Mouse (Mus musculus) hematopoietic stem cell, adult 5-6 weeks (primary cell): ENCODE measurements around the gene Eapp. TPM values are rescaled to one million over a fixed set of nuclear protein-coding genes. Genes with fewer than 3 reads are reported as not detected.
"Not testable (repeated sequence)": the region's sequence is repeated elsewhere in the genome, so short reads cannot be mapped to it uniquely, and the experiment has no call there.

Source experiments
- ATAC-seq, 2 experiments: fragments of 125-278 bp in 1 of 2; replicated peaks in 1 of 2; 2 replicates each; pipeline ENCODE4 v1.8.0; 2016 to 2017; ENCODE audit warnings: inconsistent platforms in 2 of 2, mild to moderate bottlenecking in 2 of 2, moderate number of reproducible peaks in 2 of 2, low read depth in 1 of 2, moderate TSS enrichment in 1 of 2; ENCODE audit not compliant: low FRiP score in 2 of 2, poor library complexity in 2 of 2, severe bottlenecking in 2 of 2, insufficient read depth in 1 of 2, low TSS enrichment in 1 of 2
- total RNA-seq: library from RNA; stranded (forward); fragments of 172-1452, 232-1000 nt; gene quantifications from 2 replicates; pipeline ENCODE4 v1.2.3, GENCODE M21; 2017

Eapp gene
- total RNA-seq, 1 experiment from 2014 or later, result 116 TPM

DNA sequence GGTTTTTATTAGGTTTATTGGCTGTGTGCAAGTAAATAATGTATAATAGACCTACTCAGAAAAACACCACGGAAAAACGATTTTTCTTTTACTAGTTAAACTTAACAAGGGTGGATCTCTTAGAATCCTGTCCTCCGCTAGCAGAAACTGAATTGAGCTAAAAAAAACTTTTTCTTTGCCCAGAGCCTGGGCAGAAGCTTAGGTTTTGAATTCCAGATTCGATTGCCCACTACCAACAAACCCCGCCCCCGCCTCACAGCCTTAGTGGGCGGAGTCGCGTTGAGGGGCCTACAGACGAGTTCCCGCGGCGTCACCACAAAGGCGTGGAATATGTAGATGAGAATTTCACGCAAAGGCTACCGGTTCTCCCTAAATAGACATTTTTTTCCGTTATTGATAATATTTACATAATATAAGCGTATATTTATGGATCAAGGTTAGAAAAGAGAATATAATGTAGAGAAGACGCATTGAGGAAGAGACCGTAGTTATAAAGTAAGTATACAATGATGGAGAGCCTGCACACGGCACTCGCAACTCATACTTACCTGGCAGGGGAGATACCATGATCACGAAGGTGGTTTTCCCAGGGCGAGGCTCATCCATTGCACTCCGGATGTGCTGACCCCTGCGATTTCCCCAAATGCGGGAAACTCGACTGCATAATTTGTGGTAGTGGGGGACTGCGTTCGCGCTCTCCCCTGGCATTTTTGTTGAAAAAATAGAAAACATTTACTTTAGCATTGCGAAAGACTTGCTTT lies 725 bp upstream of the Eapp start:
- ATAC-seq, result peak; percentile 70 to 75

DNA sequence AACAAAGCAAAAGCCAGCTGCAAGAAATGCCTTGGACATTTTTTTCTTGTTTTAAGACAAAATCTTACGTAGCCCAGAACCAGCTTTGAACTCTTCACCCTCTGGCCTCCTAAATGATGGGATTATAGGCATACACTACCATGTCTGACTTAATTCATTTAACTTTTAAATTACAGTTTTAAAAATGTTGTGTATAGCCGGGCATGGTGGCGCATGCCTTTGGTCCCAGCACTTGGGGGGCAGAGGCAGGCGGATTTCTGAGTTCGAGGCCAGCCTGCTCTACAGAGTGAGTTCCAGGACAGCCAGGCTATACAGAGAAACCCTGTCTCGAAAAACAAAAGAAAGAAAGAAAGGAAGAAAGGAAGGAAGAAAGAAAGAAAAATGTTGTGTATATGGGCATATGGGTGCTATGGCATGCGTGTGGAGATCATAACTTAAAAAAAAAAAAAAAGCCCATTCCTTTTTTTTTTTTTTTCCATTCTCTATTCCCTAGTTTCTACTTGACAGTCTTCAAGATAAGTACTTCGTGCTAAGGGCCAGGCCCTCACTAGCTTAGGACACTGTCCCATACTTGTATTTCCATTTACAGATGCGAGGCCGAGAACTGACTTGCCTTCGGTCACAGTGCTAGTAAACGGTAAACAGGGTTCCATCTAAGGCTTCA lies 718 bp downstream of the Eapp start:
- ATAC-seq, result no peak

DNA sequence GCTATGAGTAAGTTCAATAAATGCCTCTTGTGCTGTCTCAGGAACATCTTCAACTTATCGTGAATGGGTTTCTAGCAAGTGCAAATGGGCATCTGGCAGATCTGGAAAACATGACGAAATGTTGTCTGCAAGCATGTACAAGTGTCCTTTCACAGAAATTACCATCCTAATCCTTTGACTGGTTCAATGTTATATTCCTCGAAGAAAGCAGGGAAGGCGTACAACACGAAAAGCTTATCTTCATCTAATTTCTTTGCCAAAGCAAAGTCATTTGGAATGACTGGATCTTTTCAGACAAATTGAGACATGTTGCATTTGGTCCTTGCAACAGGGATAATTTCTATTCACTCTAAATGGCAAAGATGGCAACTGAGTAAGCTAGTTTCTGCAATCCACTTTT lies 6.6 kb downstream of the Eapp start:
- no peak for ATAC-seq

DNA sequence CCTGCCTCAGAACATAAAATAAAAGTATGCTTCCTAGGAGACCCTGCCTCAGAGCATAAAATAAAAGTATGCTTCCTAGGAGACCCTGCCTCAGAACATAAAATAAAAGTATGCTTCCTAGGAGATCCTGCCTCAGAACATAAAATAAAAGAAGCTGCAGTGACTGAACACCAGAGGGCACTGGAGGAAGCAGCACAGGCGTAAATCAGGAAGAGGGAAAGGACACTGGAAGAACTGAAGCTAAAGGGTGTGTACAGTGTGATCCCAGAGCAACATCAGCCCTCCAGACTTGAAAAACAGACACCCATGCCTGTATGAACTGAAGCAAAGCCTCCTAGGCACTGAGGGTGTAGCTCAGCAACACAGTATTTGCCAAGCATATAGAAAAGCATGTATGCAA lies 12.5 kb downstream of the Eapp start:
- no peak for ATAC-seq

DNA sequence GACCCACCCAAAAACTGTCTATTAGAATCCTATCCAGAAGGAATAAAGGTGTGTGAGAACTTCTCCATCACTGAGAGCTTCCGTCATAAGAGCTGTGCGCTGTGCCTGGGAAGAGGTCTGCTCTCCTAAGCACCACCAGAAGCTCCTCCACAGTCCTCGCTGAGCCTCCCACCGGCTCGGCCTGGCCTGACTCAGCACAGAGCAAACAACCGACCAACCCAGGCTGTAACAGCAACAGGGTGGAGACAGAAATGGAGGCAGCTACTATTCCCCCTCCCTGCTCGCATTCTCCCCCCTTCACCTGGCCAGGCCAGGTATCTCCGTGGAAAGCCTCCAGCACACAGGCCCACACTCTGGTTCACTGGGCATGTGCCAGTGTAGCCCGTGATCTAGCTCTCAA lies 19.0 kb downstream of the Eapp start:
- no peak for ATAC-seq

DNA sequence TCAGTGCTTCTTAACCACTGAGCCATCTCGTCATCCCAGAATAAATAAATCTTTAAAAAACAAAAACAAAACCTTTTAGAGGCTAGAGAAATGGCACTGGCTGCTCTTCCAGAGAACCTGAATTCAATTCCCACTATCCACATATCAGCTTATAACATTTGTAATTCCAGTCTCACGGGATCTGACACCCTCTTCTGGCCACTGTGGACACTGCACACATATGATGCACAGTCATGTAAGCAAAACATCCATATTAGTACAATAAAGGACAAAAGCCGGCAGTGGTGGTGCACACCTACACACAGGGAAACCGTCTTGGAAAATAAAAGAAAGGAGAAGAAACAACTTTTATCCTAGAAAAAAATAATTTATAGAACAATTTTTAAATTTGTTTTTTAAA lies 20.3 kb downstream of the Eapp start:
- ATAC-seq, result no peak

DNA sequence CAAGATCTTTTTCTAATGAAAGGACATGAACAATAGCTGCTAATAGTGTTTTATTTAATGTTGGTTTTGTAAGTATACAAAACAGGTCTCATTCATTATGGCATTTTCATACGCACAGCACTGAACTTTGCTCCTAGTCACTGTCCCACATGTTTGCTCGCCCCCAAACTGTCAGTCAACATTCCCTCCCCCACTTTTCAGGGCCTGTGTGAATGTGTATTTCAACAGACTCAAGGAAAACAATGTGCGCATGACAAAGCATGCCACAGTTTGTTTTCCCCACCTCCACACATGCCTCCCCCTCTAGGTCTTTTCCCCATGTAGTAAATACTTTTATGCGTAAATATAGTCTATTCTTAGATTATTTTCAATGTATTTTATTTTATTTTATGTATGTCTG lies 24.4 kb downstream of the Eapp start:
- ATAC-seq, result no peak

DNA sequence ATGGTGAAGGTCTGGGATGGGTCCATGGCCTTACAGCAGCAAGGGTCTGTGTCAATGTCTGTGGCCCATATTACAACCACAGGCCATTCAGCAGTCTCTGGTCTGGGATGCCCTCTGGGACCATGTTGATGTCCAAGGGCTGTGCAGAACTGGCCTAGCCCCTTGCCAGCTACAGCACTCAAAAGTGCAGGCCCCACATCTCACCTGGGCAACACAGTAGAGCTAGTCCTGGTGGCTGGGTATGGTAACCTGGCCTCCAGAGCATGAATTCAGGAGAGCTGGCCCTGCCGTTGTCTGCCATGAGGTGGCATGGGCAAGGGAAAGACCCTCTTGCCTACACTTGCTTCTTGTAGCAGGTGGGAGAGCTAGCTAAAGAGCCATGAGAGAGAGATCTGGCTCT lies 27.6 kb downstream of the Eapp start:
- ATAC-seq, result no peak

DNA sequence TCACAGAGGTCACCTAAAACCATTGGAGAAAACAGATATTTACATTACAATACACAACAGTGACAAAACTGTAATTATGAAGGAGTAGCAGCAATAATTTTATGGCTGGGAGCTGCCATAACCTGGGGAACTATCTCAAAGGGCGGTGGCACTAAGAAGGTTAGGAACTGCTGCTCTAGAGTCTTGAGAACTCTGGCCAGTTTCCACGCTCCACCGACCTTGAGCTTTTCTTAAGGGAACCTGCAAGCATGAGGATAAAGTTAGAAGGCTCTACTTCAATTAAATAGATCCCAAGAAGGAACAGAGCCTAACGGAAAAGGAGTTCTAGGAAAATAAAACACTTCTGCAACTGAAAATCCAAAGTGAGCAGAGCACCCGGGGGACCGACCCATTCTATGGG lies 30.2 kb downstream of the Eapp start:
- no peak for ATAC-seq

DNA sequence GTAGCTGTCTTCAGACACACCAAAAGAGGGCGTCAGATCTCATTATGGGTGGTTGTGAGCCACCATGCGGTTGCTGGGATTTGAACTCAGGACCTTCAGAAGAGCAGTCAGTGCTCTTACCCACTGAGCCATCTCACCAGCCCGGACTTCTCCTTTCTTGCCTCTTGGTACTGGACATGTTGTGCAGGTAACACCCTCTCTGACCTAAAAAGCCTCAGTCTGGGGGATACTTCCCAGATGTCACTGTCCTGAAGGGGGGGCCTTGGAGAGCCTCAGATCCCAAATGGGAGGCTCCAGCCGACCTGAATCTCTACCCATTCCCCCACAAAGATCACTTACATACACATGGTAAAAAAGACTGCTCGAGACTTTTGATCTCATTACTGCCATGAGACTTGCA lies 34.2 kb downstream of the Eapp start:
- ATAC-seq, result not testable (repeated sequence)

DNA sequence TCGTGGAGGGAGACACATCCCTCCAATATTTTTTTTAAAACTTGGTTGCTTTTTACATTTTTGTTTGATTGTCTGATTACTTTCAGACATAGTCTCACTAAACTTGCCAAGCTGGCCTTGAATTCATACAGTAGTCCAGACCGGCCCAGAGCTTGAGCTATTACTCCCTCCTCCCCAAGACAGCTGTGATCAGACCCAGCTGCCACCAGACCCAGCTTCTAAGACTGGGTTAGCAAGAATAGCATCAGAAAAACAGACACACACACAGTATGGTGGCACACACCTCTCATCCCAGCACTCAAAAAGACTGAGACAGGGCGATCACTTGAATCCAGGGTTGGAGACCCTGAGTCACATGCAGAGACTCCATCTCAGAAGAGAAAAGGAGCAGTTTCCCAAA lies 35.8 kb downstream of the Eapp start:
- ATAC-seq, result no peak

DNA sequence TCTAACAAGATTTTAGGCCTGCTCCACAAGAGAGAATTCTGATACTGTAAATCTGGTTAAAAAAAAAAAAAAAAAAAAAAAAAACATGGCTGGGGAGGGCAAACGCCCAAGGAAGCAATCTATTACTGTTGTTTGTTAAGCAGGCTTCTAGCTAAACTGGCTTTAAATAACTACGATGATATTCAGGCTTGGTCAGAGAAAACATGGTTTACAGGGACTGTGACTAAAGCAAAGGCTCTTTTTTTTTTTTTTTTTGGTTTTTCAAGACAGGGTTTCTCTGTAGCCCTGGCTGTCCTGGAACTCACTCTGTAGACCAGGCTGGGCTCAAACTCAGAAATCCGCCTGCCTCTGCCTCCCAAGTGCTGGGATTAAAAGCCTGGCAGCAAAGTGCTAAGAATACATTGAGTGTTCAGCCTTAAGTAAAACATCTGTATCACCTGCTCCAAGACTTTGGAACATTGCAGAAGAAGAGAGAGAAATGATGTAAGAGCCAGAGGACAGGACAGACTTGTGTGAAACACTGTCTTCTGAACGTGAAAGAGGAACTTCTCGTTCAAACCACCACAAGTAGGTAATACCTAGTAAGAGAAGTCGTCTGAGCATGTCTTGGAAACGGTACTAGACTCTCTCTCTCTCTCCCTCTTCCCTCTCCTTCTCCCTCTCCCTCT lies 37.1 kb downstream of the Eapp start:
- ATAC-seq, result no peak

DNA sequence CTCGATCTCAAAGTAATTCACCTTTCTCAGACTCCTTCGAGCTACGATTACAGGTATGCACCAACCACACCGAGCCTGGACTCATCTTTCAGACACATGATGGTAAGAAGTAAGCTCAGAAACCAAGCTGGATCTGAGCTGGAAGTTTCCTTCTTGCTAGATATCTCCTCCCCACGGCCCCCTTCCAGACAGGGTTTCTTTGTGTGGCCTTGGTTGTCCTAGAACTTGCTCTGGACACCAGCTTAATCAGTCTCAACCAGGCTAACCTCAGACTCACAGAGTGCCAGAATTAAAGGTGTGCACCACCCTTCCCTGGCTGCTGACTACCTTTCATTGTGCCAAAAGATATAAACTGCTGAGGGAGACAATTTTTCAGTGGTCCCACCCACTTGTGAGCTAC lies 37.7 kb downstream of the Eapp start:
- ATAC-seq, result no peak

DNA sequence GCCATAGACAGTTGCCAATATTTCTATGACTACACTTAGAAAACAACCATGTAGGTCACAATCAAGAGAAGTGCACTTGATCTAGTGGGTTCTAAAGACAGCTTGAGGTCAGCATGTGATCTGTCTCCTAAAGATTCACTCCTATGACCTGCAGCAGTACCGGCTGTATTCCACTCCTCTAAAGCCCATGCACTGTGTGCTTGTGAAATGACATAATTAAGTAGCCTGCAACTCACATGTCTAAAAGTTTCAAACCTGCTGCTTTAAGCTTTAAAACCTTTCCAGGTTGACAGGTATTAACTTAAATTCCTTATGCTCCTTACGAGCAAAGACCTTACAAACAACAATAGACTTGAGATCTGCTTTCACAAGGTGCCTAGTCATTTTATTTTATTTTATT lies 38.5 kb downstream of the Eapp start:
- no peak for ATAC-seq

DNA sequence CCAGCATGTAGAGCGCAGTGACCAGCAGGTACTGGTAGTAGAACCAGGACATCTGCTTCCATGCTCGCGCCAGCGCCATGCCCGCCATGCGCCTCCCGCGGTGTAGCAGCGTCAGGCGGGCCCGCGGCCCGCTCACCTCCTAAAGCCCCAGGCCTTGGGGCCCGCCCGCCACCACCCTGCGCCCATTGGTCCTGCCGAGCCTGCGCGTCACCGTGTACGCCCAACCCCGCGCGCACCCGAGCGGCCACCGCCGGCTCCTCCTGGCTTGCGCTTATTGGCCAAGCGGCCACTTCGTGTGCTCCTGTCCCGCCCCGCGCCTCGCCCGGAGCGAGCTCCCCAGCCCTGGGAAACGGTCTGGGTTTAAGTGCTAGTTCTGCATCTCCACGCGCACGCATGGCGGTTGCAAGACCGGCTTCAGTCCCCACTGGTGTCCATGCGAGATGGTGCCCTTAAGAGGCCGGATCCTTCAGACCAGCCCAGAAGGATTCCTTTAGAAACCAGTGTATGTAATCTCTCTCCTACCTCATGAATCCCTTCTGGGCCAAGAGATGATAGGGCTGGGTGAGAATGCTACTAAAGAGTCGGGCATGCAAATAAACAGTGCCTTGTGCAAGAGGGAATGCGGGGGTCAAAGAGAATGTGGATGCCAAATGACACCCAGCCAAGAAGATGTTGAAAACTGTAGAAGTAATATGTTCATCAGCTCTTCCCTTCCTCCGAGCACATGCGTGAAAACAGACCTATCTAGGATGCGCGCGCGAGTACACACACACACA lies 39.1 kb downstream of the Eapp start, which contains the start of gene Sptssa:
Gene Sptssa, minus strand, starts transcription at position 178 of the 776 bp plus-strand sequence.
- peak; percentile 84 to 93 for ATAC-seq

DNA sequence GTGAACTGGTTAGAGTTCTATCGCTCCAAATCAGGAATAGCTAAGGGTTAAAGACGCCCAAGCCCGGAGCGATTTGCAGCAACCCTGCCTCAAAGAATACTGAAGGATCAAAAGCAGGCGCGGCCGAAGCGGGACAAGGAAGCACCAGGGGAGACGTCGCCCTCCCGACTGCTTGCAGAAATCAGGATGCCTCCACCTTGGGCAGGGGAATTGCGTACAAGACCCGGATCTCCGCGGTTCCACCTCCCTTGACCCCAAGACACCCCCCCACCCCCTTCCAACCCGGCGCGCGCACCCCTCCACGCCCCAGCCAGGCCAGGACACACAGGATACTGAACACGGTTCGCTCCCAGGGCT lies 39.7 kb downstream of the Eapp start:
- ATAC-seq, result peak in 1 of 2 experiments; percentile 6; a peak in 1 of 4 replicates

DNA sequence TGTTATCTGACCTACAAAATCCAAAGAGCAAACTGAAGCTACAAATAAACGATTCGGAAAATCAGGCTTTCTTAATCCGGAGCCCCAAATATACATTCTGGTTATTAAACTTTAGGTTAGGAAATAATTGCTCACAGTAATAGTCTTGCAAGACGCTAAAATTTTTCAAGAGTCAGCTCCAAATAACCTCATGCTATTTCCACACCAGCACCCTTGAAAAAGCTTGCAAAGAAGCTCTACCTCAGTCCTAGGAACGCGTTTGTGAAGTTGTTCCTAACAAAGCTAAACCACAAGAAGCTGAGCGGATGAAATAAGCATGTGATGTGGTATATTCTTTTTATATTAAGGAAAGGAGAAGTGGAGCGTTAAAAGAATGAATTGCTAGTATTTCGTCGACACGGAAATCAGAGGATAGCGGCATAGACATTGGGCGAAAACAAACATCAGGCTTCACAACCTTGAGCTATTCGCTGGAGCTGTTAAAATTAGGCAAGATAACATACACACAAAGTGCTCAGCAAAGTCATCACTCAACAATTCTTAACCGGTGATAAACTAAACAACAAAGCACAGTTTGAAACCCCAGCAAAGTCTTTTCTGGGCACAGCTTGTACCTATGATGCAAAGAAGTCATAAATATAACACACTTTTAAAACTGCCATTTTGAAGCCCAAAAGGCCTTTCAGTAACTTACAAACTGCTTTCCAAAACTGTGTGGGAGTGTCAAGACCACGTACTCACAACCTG lies 40.2 kb downstream of the Eapp start:
- 0 out of 4 replicates have a peak, but pooled peaks of 1 of the 2 experiments have one; percentile 2 for ATAC-seq
